Mouse (Mus musculus) hindbrain, embryonic 14.5 days (tissue): ENCODE measurements at regions not wholly inside any gene's neighbourhood (a gene's known extent, or its start where the extent isn't known, plus 50 kb on each side); places are given as distances from the start of the nearest gene placed in this dataset.

Experiments used
- ATAC-seq: fragments of 200-750 bp; cut with Nextera tagmentation; 2 replicates; pipeline ENCODE4 v1.8.0; 2017; ENCODE audit warnings: moderate number of reproducible peaks, mild to moderate bottlenecking, moderate TSS enrichment, moderate library complexity; ENCODE audit not compliant: low FRiP score
- DNase-seq: peaks from one replicate; pipeline ENCODE4 v3.0.0-alpha.2; 2015; ENCODE audit warnings: low spot score
- H3K27ac ChIP-seq: fragments of 300-500 bp; sonication (generic); 2 replicates; pipeline ENCODE4 v1.5.1; 2014; ENCODE audit warnings: mild to moderate bottlenecking, moderate library complexity
- H3K27me3 ChIP-seq: fragments of 300-500 bp; sonication (generic); 2 replicates; pipeline ENCODE4 v1.6.1; 2014; ENCODE audit warnings: mild to moderate bottlenecking, low read length, mixed read lengths; ENCODE audit not compliant: control insufficient read depth, insufficient read depth
- H3K36me3 ChIP-seq: fragments of 300-500 bp; sonication (generic); replicated peaks from 2 replicates; pipeline ENCODE4 v1.6.1; 2014; ENCODE audit not compliant: control insufficient read depth, insufficient read depth
- H3K4me1 ChIP-seq: fragments of 300-500 bp; sonication (generic); replicated peaks from 2 replicates; pipeline ENCODE4 v1.6.1; 2014; ENCODE audit warnings: antibody characterized with exemption, low read length, mixed read lengths; ENCODE audit not compliant: control insufficient read depth, insufficient read depth
- H3K4me2 ChIP-seq: fragments of 300-500 bp; sonication (generic); replicated peaks from 2 replicates; pipeline ENCODE4 v1.6.1; 2014; ENCODE audit warnings: mild to moderate bottlenecking, moderate library complexity
- H3K4me3 ChIP-seq: fragments of 300-500 bp; sonication (generic); replicated peaks from 2 replicates; pipeline ENCODE4 v1.5.1; 2014; ENCODE audit warnings: mild to moderate bottlenecking, low read length
- H3K9ac ChIP-seq: fragments of 300-500 bp; sonication (generic); 2 replicates; pipeline ENCODE4 v1.6.1; 2014
- H3K9me3 ChIP-seq: fragments of 300-500 bp; sonication (generic); 2 replicates; pipeline ENCODE4 v1.6.1; 2016; ENCODE audit warnings: low read length; ENCODE audit not compliant: control insufficient read depth
- WGBS: fragments of 180-500 bp; shearing (Covaris S2); extraction: QIAGEN DNeasy Blood & Tissue Kit; methylation state at CpG from one replicate; pipeline ENCODE4 v1.1.7; 2014; 5-methylcytosine and 5-hydroxymethylcytosine counted together

- H3K9ac ChIP-seq, result no peak overlapping the region
- no peak for DNase-seq
- no peaks in the 10 kb centered on the region for H3K9me3 ChIP-seq
- H3K4me1 ChIP-seq, result peaks cover 7% of the 10 kb centered on the region
- 44% methylated on average over 2 of the region's 2 CpGs for WGBS
- 0 out of 2 replicates have a peak overlapping the region, but pooled peaks have one; percentile 21 for H3K27ac ChIP-seq
- no peak overlapping the region for H3K4me3 ChIP-seq
- 0 out of 2 replicates have a peak, but pooled peaks have one; percentile 23 for ATAC-seq
- H3K4me2 ChIP-seq, result no peak overlapping the region
- H3K27me3 ChIP-seq, result no peaks in the 10 kb centered on the region
- H3K36me3 ChIP-seq, result no peaks in the 10 kb centered on the region
Observed at GRCm38 (mm10) chr1:35806329-35806728, 261.9 kb upstream of the Hs6st1 start.

- 13% methylated on average over 1 of the region's 1 CpGs for WGBS
- H3K27ac ChIP-seq, result 0 out of 2 replicates have a peak overlapping the region, but pooled peaks have one; percentile 21
- no peak overlapping the region for H3K9ac ChIP-seq
- ATAC-seq (no peak), DNase-seq (no peak)
- H3K27me3 ChIP-seq, result no peaks in the 10 kb centered on the region
- H3K9me3 ChIP-seq, result no peaks in the 10 kb centered on the region
- H3K4me2 ChIP-seq, result no peak overlapping the region
- H3K36me3 ChIP-seq, result no peaks in the 10 kb centered on the region
- H3K4me3 ChIP-seq, result no peak overlapping the region
- H3K4me1 ChIP-seq, result peaks cover 7% of the 10 kb centered on the region
Observed at GRCm38 (mm10) chr1:35806731-35807130, 261.5 kb upstream of the Hs6st1 start.

GRCm38 (mm10) chr1:35808894-35809293 lies 259.3 kb upstream of the Hs6st1 start:
- Histone ChIP-seq H3K27me3 (no peaks in the 10 kb centered on the region), H3K27ac (no peak overlapping the region), H3K9me3 (no peaks in the 10 kb centered on the region), H3K4me2 (no peak overlapping the region), H3K4me1 (peaks cover 7% of the 10 kb centered on the region), H3K4me3 (no peak overlapping the region), H3K9ac (no peak overlapping the region), H3K36me3 (no peaks in the 10 kb centered on the region)
- DNase-seq, result no peak
- no peak for ATAC-seq
- WGBS, result 88% methylated on average over 4 of the region's 4 CpGs

- Histone ChIP-seq H3K4me3 (no peak overlapping the region), H3K4me1 (peaks cover 7% of the 10 kb centered on the region), H3K9ac (no peak overlapping the region), H3K36me3 (no peaks in the 10 kb centered on the region), H3K4me2 (no peak overlapping the region), H3K27me3 (no peaks in the 10 kb centered on the region), H3K27ac (no peak overlapping the region), H3K9me3 (no peaks in the 10 kb centered on the region)
- DNase-seq, result no peak
- 31% methylated on average over 1 of the region's 1 CpGs for WGBS
- ATAC-seq, result no peak
Observed at GRCm38 (mm10) chr1:35809341-35809740, 258.9 kb upstream of the Hs6st1 start.

- H3K9ac ChIP-seq, result no peak overlapping the region
- no peak overlapping the region for H3K4me3 ChIP-seq
- H3K27ac ChIP-seq, result no peak overlapping the region
- DNase-seq (no peak), ATAC-seq (0 out of 2 replicates have a peak, but pooled peaks have one; percentile 2)
- H3K27me3 ChIP-seq, result no peaks in the 10 kb centered on the region
- peaks cover 2% of the 10 kb centered on the region for H3K4me1 ChIP-seq
- 63% methylated on average over 8 of the region's 8 CpGs for WGBS
- H3K36me3 ChIP-seq, result no peaks in the 10 kb centered on the region
- H3K4me2 ChIP-seq, result no peak overlapping the region
- H3K9me3 ChIP-seq, result no peaks in the 10 kb centered on the region
Observed at GRCm38 (mm10) chr1:35810571-35811342, 257.4 kb upstream of the Hs6st1 start.

GRCm38 (mm10) chr1:35811380-35811779 lies 256.8 kb upstream of the Hs6st1 start:
- Histone ChIP-seq H3K27me3 (no peaks in the 10 kb centered on the region), H3K27ac (no peak overlapping the region), H3K4me2 (no peak overlapping the region), H3K4me3 (no peak overlapping the region), H3K4me1 (no peaks in the 10 kb centered on the region), H3K36me3 (no peaks in the 10 kb centered on the region), H3K9me3 (no peaks in the 10 kb centered on the region), H3K9ac (no peak overlapping the region)
- 24% methylated on average over 6 of the region's 6 CpGs for WGBS
- ATAC-seq (peak; percentile 73), DNase-seq (peak; percentile 54)

GRCm38 (mm10) chr1:35811795-35812194 lies 256.4 kb upstream of the Hs6st1 start:
- WGBS, result 69% methylated on average over 7 of the region's 7 CpGs
- no peaks in the 10 kb centered on the region for H3K4me1 ChIP-seq

GRCm38 (mm10) chr1:35813625-35814024 lies 254.6 kb upstream of the Hs6st1 start:
- no peaks in the 10 kb centered on the region for H3K27me3 ChIP-seq
- no peak overlapping the region for H3K4me2 ChIP-seq
- H3K9me3 ChIP-seq, result no peaks in the 10 kb centered on the region
- 93% methylated on average over 5 of the region's 5 CpGs for WGBS
- no peak overlapping the region for H3K27ac ChIP-seq
- ATAC-seq (no peak), DNase-seq (no peak)
- no peak overlapping the region for H3K9ac ChIP-seq
- H3K36me3 ChIP-seq, result no peaks in the 10 kb centered on the region
- no peaks in the 10 kb centered on the region for H3K4me1 ChIP-seq
- no peak overlapping the region for H3K4me3 ChIP-seq

More at GRCm38 (mm10) chr1:35811795-35812194, 256.4 kb upstream of the Hs6st1 start:
- no peaks in the 10 kb centered on the region for H3K27me3 ChIP-seq
- no peak overlapping the region for H3K4me2 ChIP-seq
- no peak overlapping the region for H3K9ac ChIP-seq
- DNase-seq (no peak), ATAC-seq (0 out of 2 replicates have a peak, but pooled peaks have one; percentile 28)
- H3K9me3 ChIP-seq, result no peaks in the 10 kb centered on the region
- H3K27ac ChIP-seq, result no peak overlapping the region
- H3K36me3 ChIP-seq, result no peaks in the 10 kb centered on the region
- H3K4me3 ChIP-seq, result no peak overlapping the region

- Histone ChIP-seq H3K4me1 (no peaks in the 10 kb centered on the region), H3K27ac (no peak overlapping the region), H3K9me3 (no peaks in the 10 kb centered on the region), H3K9ac (no peak overlapping the region), H3K4me2 (no peak overlapping the region), H3K36me3 (no peaks in the 10 kb centered on the region), H3K27me3 (no peaks in the 10 kb centered on the region), H3K4me3 (no peak overlapping the region)
- 86% methylated on average over 9 of the region's 9 CpGs for WGBS
- ATAC-seq (no peak), DNase-seq (no peak)
Observed at GRCm38 (mm10) chr1:35814207-35814606, 254.0 kb upstream of the Hs6st1 start.
